Mouse (Mus musculus) stomach, embryonic 14.5 days (tissue): ENCODE data around the gene Sspo. TPM values are rescaled to one million over a fixed set of nuclear protein-coding genes. Genes with fewer than 3 reads are reported as not detected.
"Not testable (repeated sequence)": the region's sequence is repeated elsewhere in the genome, so short reads cannot be mapped to it uniquely, and the experiment has no call there.

Experiments
- ATAC-seq: fragments of 200-750 bp; cut with Nextera tagmentation; 2 replicates; pipeline ENCODE4 v1.8.0; 2017; ENCODE audit warnings: low read depth, moderate TSS enrichment; ENCODE audit not compliant: insufficient number of reproducible peaks, insufficient read depth, low FRiP score
- H3K27ac ChIP-seq: fragments of 300-500 bp; sonication (generic); 2 replicates; pipeline ENCODE4 v1.5.1; 2014; ENCODE audit warnings: mild to moderate bottlenecking, low read length, moderate library complexity, mixed read lengths
- H3K27me3 ChIP-seq: fragments of 300-500 bp; sonication (generic); 2 replicates; pipeline ENCODE4 v1.6.1; 2014; ENCODE audit warnings: low read length, control low read depth, mixed read lengths; ENCODE audit not compliant: control insufficient read depth, insufficient read depth
- H3K36me3 ChIP-seq: fragments of 300-500 bp; sonication (generic); 2 replicates; pipeline ENCODE4 v1.6.1; 2014; ENCODE audit warnings: mild to moderate bottlenecking, control low read depth, low read length, moderate library complexity, mixed read lengths; ENCODE audit not compliant: control insufficient read depth, insufficient read depth
- H3K4me1 ChIP-seq: fragments of 300-500 bp; sonication (generic); 2 replicates; pipeline ENCODE4 v1.6.1; 2014; ENCODE audit warnings: low read length, control low read depth, mixed read lengths; ENCODE audit not compliant: control insufficient read depth, insufficient read depth
- H3K4me2 ChIP-seq: fragments of 300-500 bp; sonication (generic); replicated peaks from 2 replicates; pipeline ENCODE4 v1.6.1; 2014; ENCODE audit warnings: low read depth, low read length, control low read depth
- H3K4me3 ChIP-seq: fragments of 300-500 bp; sonication (generic); 2 replicates; pipeline ENCODE4 v1.5.1; 2014; ENCODE audit warnings: low read depth, low read length, control low read depth
- H3K9ac ChIP-seq: fragments of 300-500 bp; sonication (generic); replicated peaks from 2 replicates; pipeline ENCODE4 v1.6.1; 2014; ENCODE audit warnings: low read depth, mild to moderate bottlenecking, control low read depth, low read length, moderate library complexity, mixed read lengths
- H3K9me3 ChIP-seq: fragments of 300-500 bp; sonication (generic); 2 replicates; pipeline ENCODE4 v1.6.1; 2016; ENCODE audit warnings: low read depth, low read length, control low read depth; ENCODE audit not compliant: control insufficient read depth
- WGBS: fragments of 180-500 bp; shearing (Covaris S2); extraction: QIAGEN DNeasy Blood & Tissue Kit; methylation state at CpG from one replicate; pipeline ENCODE4 v1.1.7; 2014; 5-methylcytosine and 5-hydroxymethylcytosine counted together
- polyA plus RNA-seq: library from polyadenylated mRNA; unstranded; fragments of >200 nt; fragmentation: Nextera tagmentation; extraction: Ambion mirVana; gene quantifications from 2 replicates; pipeline ENCODE4 v1.2.1, GENCODE M21; 2014

The Sspo gene
- polyA plus RNA-seq, 1 experiment from 2014 or later = 0.41 TPM

DNA sequence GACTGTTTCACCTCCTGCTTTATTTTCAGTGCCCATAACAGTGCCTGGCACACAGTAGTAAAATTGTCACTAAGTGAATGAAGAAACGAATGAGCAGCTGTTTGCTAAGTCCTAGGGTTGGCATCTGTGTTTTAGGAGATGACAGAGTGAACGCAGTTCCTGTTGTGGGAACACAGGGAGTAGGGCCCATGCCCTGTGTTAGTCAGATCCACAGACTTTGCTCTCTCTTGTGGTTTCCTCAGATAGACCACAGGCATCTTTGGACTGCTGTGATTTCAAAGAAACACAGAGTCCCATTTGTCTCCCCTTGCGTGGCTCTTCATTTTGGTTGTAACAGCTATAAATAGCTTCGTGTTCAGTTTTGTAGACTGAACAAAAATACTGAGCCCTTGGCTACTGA, 62.4 kb downstream of the Sspo start:
- Histone ChIP-seq H3K27me3 (no peaks in the 10 kb centered on the region), H3K4me1 (no peaks in the 10 kb centered on the region), H3K27ac (no peak overlapping the region), H3K4me2 (no peak overlapping the region), H3K4me3 (no peak overlapping the region), H3K36me3 (peaks cover 18% of the 10 kb centered on the region; the same call in 1 of the 2 replicates), H3K9ac (no peak overlapping the region), H3K9me3 (no peaks in the 10 kb centered on the region)
- WGBS = 79% methylated on average over 4 of the region's 4 CpGs
- ATAC-seq = no peak

DNA sequence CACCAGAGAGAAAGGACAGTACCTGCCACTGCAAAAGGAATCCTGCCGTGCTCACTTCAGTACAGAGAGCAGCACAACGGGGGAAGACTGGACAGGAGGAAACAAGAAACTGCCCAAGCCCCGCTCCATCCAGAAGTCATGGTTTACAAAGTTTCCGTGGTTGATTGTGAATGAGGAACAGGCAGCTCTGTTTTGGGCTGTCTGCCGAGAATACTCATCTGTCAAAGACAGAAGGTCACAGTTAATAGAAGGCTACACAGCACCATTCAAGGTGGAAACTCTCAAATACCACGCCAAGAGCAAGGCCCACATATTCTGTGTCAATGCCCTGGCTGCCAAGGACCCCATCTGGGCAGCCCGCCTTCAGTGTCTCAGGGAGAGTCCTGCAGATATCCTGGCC, 63.8 kb downstream of the Sspo start:
- H3K4me2 ChIP-seq = no peak overlapping the region
- H3K4me1 ChIP-seq = no peaks in the 10 kb centered on the region
- WGBS = 83% methylated on average over 7 of the region's 7 CpGs
- H3K9me3 ChIP-seq = no peaks in the 10 kb centered on the region
- H3K27me3 ChIP-seq = no peaks in the 10 kb centered on the region
- ATAC-seq = no peak
- H3K4me3 ChIP-seq = no peak overlapping the region
- no peak overlapping the region for H3K27ac ChIP-seq
- H3K36me3 ChIP-seq = peaks cover 18% of the 10 kb centered on the region; the same call in 1 of the 2 replicates
- H3K9ac ChIP-seq = no peak overlapping the region

DNA sequence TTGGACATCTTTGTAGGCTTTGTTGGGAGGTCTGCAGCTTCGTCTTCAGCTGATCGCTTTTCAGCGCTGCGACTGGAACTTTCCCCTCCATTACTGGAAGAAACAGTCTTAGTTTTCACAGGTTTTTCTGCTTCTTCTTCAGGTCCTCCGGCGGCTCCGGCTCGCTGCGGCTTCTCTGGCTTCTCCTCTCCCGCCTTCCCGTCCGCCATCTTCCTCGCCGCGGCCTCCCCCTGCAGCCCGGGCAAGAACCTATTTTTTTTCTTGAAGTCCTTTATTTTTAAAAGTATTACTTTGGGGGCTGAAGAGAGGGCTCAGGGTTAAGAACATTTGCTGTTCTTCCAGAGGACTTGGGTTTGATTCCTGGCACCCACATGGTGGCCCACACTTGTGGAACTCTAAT, 76.9 kb downstream of the Sspo start:
- H3K36me3 ChIP-seq, H3K4me2 ChIP-seq, H3K27me3 ChIP-seq, H3K9me3 ChIP-seq, H3K9ac ChIP-seq, ATAC-seq, H3K4me1 ChIP-seq, H3K27ac ChIP-seq, H3K4me3 ChIP-seq: not testable (repeated sequence)
- 95% methylated on average over 13 of the region's 16 CpGs for WGBS

GRCm38 (mm10) chr6:48527901-48528300, 79.9 kb downstream of the Sspo start:
- no peak overlapping the region for H3K9ac ChIP-seq
- no peak for ATAC-seq
- H3K4me2 ChIP-seq = no peak overlapping the region
- H3K9me3 ChIP-seq = no peaks in the 10 kb centered on the region
- H3K36me3 ChIP-seq = peaks cover 4% of the 10 kb centered on the region; the same call in 1 of the 2 replicates
- H3K4me1 ChIP-seq = no peaks in the 10 kb centered on the region
- no peak overlapping the region for H3K4me3 ChIP-seq
- H3K27me3 ChIP-seq = no peaks in the 10 kb centered on the region
- 82% methylated on average over 9 of the region's 9 CpGs for WGBS
- H3K27ac ChIP-seq = no peak overlapping the region

- no peak for ATAC-seq
- Histone ChIP-seq H3K9ac (no peak overlapping the region), H3K36me3 (peaks cover 4% of the 10 kb centered on the region; the same call in 1 of the 2 replicates), H3K27ac (no peak overlapping the region), H3K4me1 (no peaks in the 10 kb centered on the region), H3K9me3 (no peaks in the 10 kb centered on the region), H3K4me2 (no peak overlapping the region), H3K27me3 (no peaks in the 10 kb centered on the region), H3K4me3 (no peak overlapping the region)
- WGBS = 70% methylated on average over 14 of the region's 14 CpGs
Measured at GRCm38 (mm10) chr6:48529261-48529660, 81.2 kb downstream of the Sspo start.

- no peak overlapping the region for H3K4me3 ChIP-seq
- no peak overlapping the region for H3K9ac ChIP-seq
- H3K9me3 ChIP-seq = no peaks in the 10 kb centered on the region
- 89% methylated on average over 16 of the region's 16 CpGs for WGBS
- H3K4me2 ChIP-seq = no peak overlapping the region
- H3K4me1 ChIP-seq = no peaks in the 10 kb centered on the region
- H3K27me3 ChIP-seq = no peaks in the 10 kb centered on the region
- no peak for ATAC-seq
- no peak overlapping the region for H3K27ac ChIP-seq
- peaks cover 4% of the 10 kb centered on the region; the same call in 1 of the 2 replicates for H3K36me3 ChIP-seq
Measured at GRCm38 (mm10) chr6:48529871-48530440, 81.9 kb downstream of the Sspo start.

GRCm38 (mm10) chr6:48530862-48531261, 82.8 kb downstream of the Sspo start:
- H3K9ac ChIP-seq = no peak overlapping the region
- H3K36me3 ChIP-seq = no peaks in the 10 kb centered on the region; the same call in 1 of the 2 replicates
- no peak for ATAC-seq
- H3K4me3 ChIP-seq = no peak overlapping the region
- no peaks in the 10 kb centered on the region for H3K9me3 ChIP-seq
- H3K4me1 ChIP-seq = no peaks in the 10 kb centered on the region
- no peaks in the 10 kb centered on the region for H3K27me3 ChIP-seq
- H3K27ac ChIP-seq = no peak overlapping the region
- WGBS = 51% methylated on average over 2 of the region's 2 CpGs
- H3K4me2 ChIP-seq = no peak overlapping the region

DNA sequence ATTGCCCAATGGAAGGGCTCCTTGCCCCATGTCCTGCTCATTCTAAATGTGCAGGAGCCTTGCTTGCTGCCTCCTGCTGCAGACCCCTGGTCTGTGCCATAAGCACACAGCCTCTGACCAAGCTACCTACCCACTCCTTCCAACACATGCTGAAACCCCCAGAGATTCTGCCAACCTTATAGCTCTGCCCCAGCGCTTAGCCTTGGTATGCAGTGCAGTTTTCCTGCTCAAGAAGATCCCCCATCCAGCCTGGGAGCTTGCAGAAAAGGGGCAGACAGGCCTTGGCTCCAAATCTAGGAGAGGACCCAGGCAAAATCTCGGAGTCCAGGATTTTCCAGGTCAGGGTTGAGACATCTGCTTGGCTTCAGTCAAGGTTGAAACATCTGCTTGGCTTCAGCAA, 85.4 kb downstream of the Sspo start:
- ATAC-seq = no peak
- peaks cover 3% of the 10 kb centered on the region; the same call in 1 of the 2 replicates for H3K4me1 ChIP-seq
- H3K27me3 ChIP-seq = no peaks in the 10 kb centered on the region
- 73% methylated on average over 2 of the region's 2 CpGs for WGBS
- H3K36me3 ChIP-seq = no peaks in the 10 kb centered on the region; the same call in 1 of the 2 replicates
- H3K27ac ChIP-seq = no peak overlapping the region
- H3K4me3 ChIP-seq = no peak overlapping the region
- H3K9me3 ChIP-seq = no peaks in the 10 kb centered on the region
- H3K4me2 ChIP-seq = no peak overlapping the region
- H3K9ac ChIP-seq = no peak overlapping the region

GRCm38 (mm10) chr6:48534913-48535312, 86.9 kb downstream of the Sspo start:
- Histone ChIP-seq H3K4me1 (peaks cover 3% of the 10 kb centered on the region; the same call in 1 of the 2 replicates), H3K9ac (no peak overlapping the region), H3K4me2 (no peak overlapping the region), H3K4me3 (no peak overlapping the region), H3K27me3 (no peaks in the 10 kb centered on the region), H3K9me3 (no peaks in the 10 kb centered on the region), H3K36me3 (no peaks in the 10 kb centered on the region; the same call in 1 of the 2 replicates), H3K27ac (no peak overlapping the region)
- 83% methylated on average over 8 of the region's 8 CpGs for WGBS
- ATAC-seq = no peak
